ENCODE assay signal across 12 mouse cellular contexts in the genomic region with DNA sequence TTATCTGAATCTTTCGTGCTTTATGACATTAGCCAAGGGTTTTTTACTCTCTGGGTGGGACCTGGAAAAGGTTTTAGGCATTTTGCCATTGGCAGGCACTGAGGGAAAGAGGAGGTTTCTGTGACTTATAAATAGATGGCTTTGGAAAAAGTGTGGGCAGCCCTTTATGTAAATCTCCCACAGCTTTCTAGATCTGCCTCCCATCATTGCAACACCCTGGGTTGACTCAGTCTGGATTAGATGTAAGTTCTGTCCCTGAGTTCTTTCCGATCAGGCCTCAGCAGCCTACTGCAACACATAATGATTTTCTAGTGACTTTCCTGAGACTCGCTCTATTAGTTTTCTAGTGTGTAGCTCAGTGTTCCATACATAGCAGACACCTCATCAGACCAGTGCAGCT. TPM values are rescaled to one million over a fixed set of nuclear protein-coding genes. Genes with fewer than 3 reads are reported as not detected.
DNase-seq lines count a peak whose midpoint lies in the region; ATAC-seq and TF ChIP-seq lines count a peak whose summit lies in the region.
"Had no signal": no experiment of that assay in that cellular context is flagged by ENCODE, and none has a peak within 500 bp of the region (broad histone marks: within the 10 kb centered on the region; RNA-seq: fewer than 3 reads in every experiment).

No protein-coding gene starts in this region.

- H3K36me3 ChIP-seq in heart, embryonic 11.5 days (ENCODE audit: control insufficient read depth, insufficient read depth, low read length), result no peaks in the 10 kb centered on the region
- H3K36me3 ChIP-seq in lung, embryonic 16.5 days (ENCODE audit: control insufficient read depth, insufficient read depth, low read length), result no peaks in the 10 kb centered on the region
- H3K36me3 ChIP-seq: embryonic facial prominence, embryonic 15.5 days had no signal

- H3K4me1 ChIP-seq in heart, embryonic 11.5 days (ENCODE audit: control insufficient read depth, insufficient read depth, low read length), result peaks cover 11% of the 10 kb centered on the region
- H3K4me1 ChIP-seq in lung, embryonic 16.5 days (replicated peaks; ENCODE audit: control insufficient read depth, insufficient read depth, low read length), result peaks cover 7% of the 10 kb centered on the region

- POLR2A ChIA-PET in Patski (lab: Charles Lee), result no interaction called here

- DNase-seq in heart, adult 11 months, result no peak
- no peak for DNase-seq in lung, postnatal 4 days
- DNase-seq in Patski (ENCODE audit: low read depth, low spot score), result no peak
- peak; percentile 24 to 39 for DNase-seq in left cerebral cortex, postnatal 36 days (ENCODE audit: low spot score in 2 of 2)
- no peak for DNase-seq in adrenal gland, adult 18-20 months (ENCODE audit: low spot score in 2 of 2)
- DNase-seq: cerebellum, postnatal 10 days; gastrocnemius, postnatal 10 days had no signal

- no peaks in the 10 kb centered on the region for H3K27me3 ChIP-seq in heart, embryonic 11.5 days (ENCODE audit: control insufficient read depth, insufficient read depth, low read length)
- no peaks in the 10 kb centered on the region for H3K27me3 ChIP-seq in lung, embryonic 16.5 days (ENCODE audit: control insufficient read depth, insufficient read depth, low read depth, low read length)
- peaks cover 12% of the 10 kb centered on the region for H3K27me3 ChIP-seq in Patski
- H3K27me3 ChIP-seq: embryonic facial prominence, embryonic 15.5 days had no signal

- intact Hi-C loops in left cerebral cortex, postnatal 36 days (cut with DNase I), result no loop called here

- H3K9ac ChIP-seq in heart, embryonic 11.5 days (ENCODE audit: low read depth, low read length), result no peak overlapping the region
- no peak overlapping the region for H3K9ac ChIP-seq in lung, embryonic 16.5 days (ENCODE audit: low read length)
- H3K9ac ChIP-seq: embryonic facial prominence, embryonic 15.5 days had no signal

- H3K4me2 ChIP-seq in heart, embryonic 11.5 days, result no peak overlapping the region
- no peak overlapping the region for H3K4me2 ChIP-seq in lung, embryonic 16.5 days (ENCODE audit: low read depth, low read length)
- H3K4me2 ChIP-seq: embryonic facial prominence, embryonic 15.5 days had no signal

- in situ Hi-C loops in Patski (cut with MboI; ENCODE audit: low pct_unique_long_range_greater_than_20kb), result no loop called here

- no peak for TF ChIP-seq CTCF in Patski (IDR thresholded peaks at IDR 0.05)

- ATAC-seq in heart, embryonic 11.5 days (replicated peaks; ENCODE audit: insufficient number of reproducible peaks, low FRiP score, low TSS enrichment), result no peak
- ATAC-seq in lung, embryonic 16.5 days (ENCODE audit: low read depth), result peak; percentile 57; the same call in 1 of the 2 replicates
- peak; percentile 35 for ATAC-seq in Patski
- no peak for ATAC-seq in megakaryocyte-erythroid progenitor cell, adult 5-6 weeks (replicated peaks; ENCODE audit: low FRiP score, low TSS enrichment, poor library complexity, severe bottlenecking)

- H3K4me3 ChIP-seq in heart, embryonic 11.5 days (ENCODE audit: low read depth, low read length), result no peak overlapping the region
- H3K4me3 ChIP-seq in lung, embryonic 16.5 days (ENCODE audit: low read length), result no peak overlapping the region
- H3K4me3 ChIP-seq: embryonic facial prominence, embryonic 15.5 days had no signal

- H3K27ac ChIP-seq in heart, embryonic 11.5 days (ENCODE audit: low read depth, low read length), result peak overlapping the region; percentile 68
- no peak overlapping the region for H3K27ac ChIP-seq in lung, embryonic 16.5 days (ENCODE audit: low read length)
- H3K27ac ChIP-seq: embryonic facial prominence, embryonic 15.5 days; macrophage had no signal

- CTCF ChIA-PET in Patski (lab: Charles Lee), result interaction anchor here (2.0 kb wide), 1 partner anchor 13 kb away, joined by 6 read pairs; no protein-coding TSS in a partner anchor

- 46% methylated on average over 3 of the region's 3 CpGs for WGBS in heart, embryonic 11.5 days (ENCODE audit: insufficient replicate concordance)
- WGBS in lung, embryonic 16.5 days, result 41% methylated on average over 3 of the region's 3 CpGs

- H3K9me3 ChIP-seq in heart, embryonic 11.5 days (replicated peaks; ENCODE audit: control insufficient read depth, low read length), result no peaks in the 10 kb centered on the region
- H3K9me3 ChIP-seq in lung, embryonic 16.5 days (ENCODE audit: control insufficient read depth, low read length), result no peaks in the 10 kb centered on the region
- H3K9me3 ChIP-seq: embryonic facial prominence, embryonic 15.5 days had no signal

RNA-seq across cellular contexts. Expression of gene Myh10, which starts 16.1 kb away (rescaled TPM):
- 150 and 190 TPM in 2 replicates for polyA plus RNA-seq in heart, embryonic 11.5 days (2014; fragmentation: Nextera tagmentation; extraction: Ambion mirVana)
- polyA plus RNA-seq in lung, embryonic 16.5 days (2015; fragmentation: Nextera tagmentation; extraction: Ambion mirVana), result 119 and 125 TPM in 2 replicates
- polyA plus RNA-seq in Patski (2021), result 113 TPM
- total RNA-seq in left cerebral cortex, postnatal 36 days (2021), result 100 to 1,000 TPM; 198 to 218 TPM
- 100 and 113 TPM in 2 replicates for total RNA-seq in megakaryocyte-erythroid progenitor cell, adult 5-6 weeks (2014; fragmentation: Nextera tagmentation)
- total RNA-seq in megakaryocyte-erythroid progenitor cell, adult 5-6 weeks (2017), result 42.2 and 49.5 TPM in 2 replicates
- total RNA-seq in adrenal gland, adult 18-20 months (2021), result 10 to 100 TPM; 31.4 to 32.2 TPM

Comparison
In these comparisons a context has a peak if more than half of its experiments do, and no peak if none do; other contexts are left out.
1. ATAC-seq: peak in lung, embryonic 16.5 days (single experiment) and Patski (single experiment); none in heart, embryonic 11.5 days (single experiment) and megakaryocyte-erythroid progenitor cell, adult 5-6 weeks (single experiment).
2. DNase-seq: peak in left cerebral cortex, postnatal 36 days (2 of 2); none in heart, adult 11 months (single experiment), lung, postnatal 4 days (0 of 2), Patski (single experiment) and adrenal gland, adult 18-20 months (0 of 2).